Mouse (Mus musculus) kidney, embryonic 16.5 days (tissue): ENCODE results near the gene Fgfr2. TPM values are rescaled to one million over a fixed set of nuclear protein-coding genes. Genes with fewer than 3 reads are reported as not detected.
"Not testable (repeated sequence)": the region's sequence is repeated elsewhere in the genome, so short reads cannot be mapped to it uniquely, and the experiment has no call there.

Experiments
- ATAC-seq: fragments of 200-750 bp; cut with Nextera tagmentation; 2 replicates; pipeline ENCODE4 v1.8.0; 2017; ENCODE audit warnings: moderate TSS enrichment; ENCODE audit not compliant: low FRiP score, low TSS enrichment
- H3K27ac ChIP-seq: fragments of 300-500 bp; sonication (generic); 2 replicates; pipeline ENCODE4 v1.5.1; 2014; ENCODE audit warnings: low read length
- H3K27me3 ChIP-seq: fragments of 300-500 bp; sonication (generic); 2 replicates; pipeline ENCODE4 v1.6.1; 2014; ENCODE audit warnings: low read length, control low read depth, mixed read lengths; ENCODE audit not compliant: insufficient read depth
- H3K36me3 ChIP-seq: fragments of 300-500 bp; sonication (generic); 2 replicates; pipeline ENCODE4 v1.6.1; 2014; ENCODE audit warnings: low read length, control low read depth, mixed read lengths; ENCODE audit not compliant: insufficient read depth
- H3K4me1 ChIP-seq: fragments of 300-500 bp; sonication (generic); 2 replicates; pipeline ENCODE4 v1.6.1; 2014; ENCODE audit warnings: low read length, control low read depth, mixed read lengths; ENCODE audit not compliant: insufficient read depth
- H3K4me2 ChIP-seq: fragments of 300-500 bp; sonication (generic); replicated peaks from 2 replicates; pipeline ENCODE4 v1.6.1; 2014; ENCODE audit warnings: low read depth, low read length
- H3K4me3 ChIP-seq: fragments of 300-500 bp; sonication (generic); 2 replicates; pipeline ENCODE4 v1.5.1; 2014; ENCODE audit warnings: mild to moderate bottlenecking, low read length
- H3K9ac ChIP-seq: fragments of 300-500 bp; sonication (generic); replicated peaks from 2 replicates; pipeline ENCODE4 v1.6.1; 2014; ENCODE audit warnings: low read length
- H3K9me3 ChIP-seq: fragments of 300-500 bp; sonication (generic); 2 replicates; pipeline ENCODE4 v1.6.1; 2016; ENCODE audit warnings: low read length, control low read depth
- WGBS: fragments of 180-500 bp; shearing (Covaris S2); extraction: QIAGEN DNeasy Blood & Tissue Kit; methylation state at CpG from one replicate; pipeline ENCODE4 v1.1.7; 2014; 5-methylcytosine and 5-hydroxymethylcytosine counted together
- polyA plus RNA-seq: library from polyadenylated mRNA; unstranded; fragments of >200 nt; fragmentation: Nextera tagmentation; extraction: Ambion mirVana; gene quantifications from 2 replicates; pipeline ENCODE4 v1.2.1, GENCODE M21; 2015

Gene Fgfr2
- polyA plus RNA-seq, 1 experiment from 2014 or later: 118 TPM

- H3K4me2 ChIP-seq: no peak overlapping the region
- H3K27me3 ChIP-seq: no peaks in the 10 kb centered on the region
- H3K4me1 ChIP-seq: no peaks in the 10 kb centered on the region
- H3K27ac ChIP-seq: no peak overlapping the region
- H3K36me3 ChIP-seq: no peaks in the 10 kb centered on the region
- WGBS: 74% methylated on average over 6 of the region's 6 CpGs
- peaks cover 4% of the 10 kb centered on the region; the same call in 1 of the 2 replicates for H3K9me3 ChIP-seq
- no peak overlapping the region for H3K9ac ChIP-seq
- no peak for ATAC-seq
- H3K4me3 ChIP-seq: no peak overlapping the region
These were observed 673.0 kb downstream of the Fgfr2 start for GRCm38 (mm10) chr7:132449891-132450735.

DNA sequence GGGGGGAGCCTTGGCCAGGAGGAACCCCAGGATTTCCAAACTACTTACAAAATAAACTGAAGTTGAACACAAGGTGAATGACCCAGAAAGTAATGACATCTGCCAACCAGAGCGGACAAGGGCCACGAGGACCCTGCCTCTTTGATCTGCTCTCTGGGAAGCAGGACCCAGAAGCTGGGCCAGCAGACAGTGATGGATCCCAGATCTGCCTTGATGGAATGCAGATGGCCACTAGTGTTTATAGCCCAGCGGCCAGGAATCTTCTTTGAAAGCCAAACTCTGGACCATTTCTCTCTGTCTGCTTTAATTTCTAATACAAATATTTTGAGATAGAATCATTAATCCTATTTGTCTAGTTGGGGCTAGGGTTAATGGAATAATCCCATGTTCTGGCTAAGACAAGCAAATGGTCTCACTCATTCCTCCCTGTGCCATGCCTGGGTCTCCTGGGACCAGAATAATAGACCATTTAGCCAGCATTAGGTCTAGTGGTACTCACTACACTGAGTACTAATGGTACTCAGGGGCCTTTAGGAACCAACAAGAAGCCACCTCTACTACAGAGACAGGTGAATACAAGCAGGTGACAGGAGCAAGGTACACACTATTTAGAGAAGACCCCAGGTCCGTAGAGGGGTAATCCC, 674.5 kb downstream of the Fgfr2 start:
- H3K9me3 ChIP-seq: peaks cover 4% of the 10 kb centered on the region; the same call in 1 of the 2 replicates
- WGBS: 65% methylated on average over 4 of the region's 4 CpGs
- no peaks in the 10 kb centered on the region for H3K4me1 ChIP-seq
- no peak overlapping the region for H3K27ac ChIP-seq
- no peak overlapping the region for H3K4me3 ChIP-seq
- H3K4me2 ChIP-seq: no peak overlapping the region
- ATAC-seq: peak; percentile 49; the same call in 1 of the 2 replicates
- H3K27me3 ChIP-seq: no peaks in the 10 kb centered on the region
- H3K9ac ChIP-seq: no peak overlapping the region
- no peaks in the 10 kb centered on the region for H3K36me3 ChIP-seq

- Histone ChIP-seq H3K27me3 (no peaks in the 10 kb centered on the region), H3K4me1 (no peaks in the 10 kb centered on the region), H3K9me3 (peaks cover 4% of the 10 kb centered on the region; the same call in 1 of the 2 replicates), H3K27ac (no peak overlapping the region), H3K9ac (no peak overlapping the region), H3K4me2 (no peak overlapping the region), H3K36me3 (no peaks in the 10 kb centered on the region), H3K4me3 (no peak overlapping the region)
- no peak for ATAC-seq
- WGBS: 80% methylated on average over 5 of the region's 5 CpGs
These were observed 675.6 kb downstream of the Fgfr2 start for GRCm38 (mm10) chr7:132447558-132447957.

DNA sequence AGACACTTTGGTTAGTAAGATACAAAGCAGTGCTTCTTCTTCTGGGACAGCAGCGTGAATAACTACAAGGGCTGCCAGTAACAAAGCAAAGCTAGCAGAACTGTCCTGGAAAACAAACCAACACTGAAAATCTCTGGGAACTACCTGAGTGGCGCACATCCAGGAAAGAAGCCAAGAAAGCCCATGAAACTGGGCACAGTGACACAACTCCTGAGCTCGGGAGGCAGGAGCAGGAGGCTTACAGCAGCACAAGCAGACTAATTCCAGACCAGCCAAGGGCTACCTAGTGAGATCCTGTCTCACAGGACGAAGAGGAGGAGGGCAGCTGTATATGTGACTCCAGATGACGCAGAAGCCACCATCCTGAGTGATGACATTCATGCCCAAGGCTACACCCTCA, 676.3 kb downstream of the Fgfr2 start:
- no peak for ATAC-seq
- Histone ChIP-seq H3K36me3 (no peaks in the 10 kb centered on the region), H3K9ac (no peak overlapping the region), H3K9me3 (peaks cover 4% of the 10 kb centered on the region; the same call in 1 of the 2 replicates), H3K27ac (no peak overlapping the region), H3K4me2 (no peak overlapping the region), H3K4me1 (no peaks in the 10 kb centered on the region), H3K27me3 (no peaks in the 10 kb centered on the region), H3K4me3 (no peak overlapping the region)
- WGBS: 76% methylated on average over 5 of the region's 5 CpGs

DNA sequence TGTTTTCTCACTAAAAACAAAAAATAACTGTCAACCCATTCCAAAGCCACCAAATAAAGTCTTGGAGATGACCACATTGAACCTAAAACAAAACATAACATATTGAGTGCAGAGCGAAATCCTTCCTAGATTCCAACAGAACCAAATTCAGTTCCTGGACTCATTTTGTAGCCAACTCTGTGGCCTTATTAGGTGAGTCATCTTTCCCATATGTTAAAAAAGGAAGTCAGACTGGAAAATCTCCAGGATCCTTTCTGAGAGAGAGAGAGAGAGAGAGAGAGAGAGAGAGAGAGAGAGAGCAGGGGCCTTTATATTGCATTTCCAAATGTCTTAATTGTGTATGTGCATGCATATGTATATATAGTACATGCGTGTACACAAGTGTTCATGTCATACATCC, 678.9 kb downstream of the Fgfr2 start:
- Histone ChIP-seq H3K4me2 (no peak overlapping the region), H3K4me3 (no peak overlapping the region), H3K27ac (no peak overlapping the region), H3K9me3 (no peaks in the 10 kb centered on the region), H3K36me3 (no peaks in the 10 kb centered on the region), H3K9ac (no peak overlapping the region), H3K4me1 (no peaks in the 10 kb centered on the region), H3K27me3 (no peaks in the 10 kb centered on the region)
- WGBS: 89% methylated on average over 2 of the region's 2 CpGs
- ATAC-seq: no peak

GRCm38 (mm10) chr7:132443769-132444168, 679.4 kb downstream of the Fgfr2 start:
- Histone ChIP-seq H3K4me1 (no peaks in the 10 kb centered on the region), H3K4me2 (no peak overlapping the region), H3K9me3 (no peaks in the 10 kb centered on the region), H3K9ac (no peak overlapping the region), H3K27me3 (no peaks in the 10 kb centered on the region), H3K36me3 (no peaks in the 10 kb centered on the region), H3K4me3 (no peak overlapping the region), H3K27ac (no peak overlapping the region)
- no peak for ATAC-seq
- 65% methylated on average over 2 of the region's 2 CpGs for WGBS

DNA sequence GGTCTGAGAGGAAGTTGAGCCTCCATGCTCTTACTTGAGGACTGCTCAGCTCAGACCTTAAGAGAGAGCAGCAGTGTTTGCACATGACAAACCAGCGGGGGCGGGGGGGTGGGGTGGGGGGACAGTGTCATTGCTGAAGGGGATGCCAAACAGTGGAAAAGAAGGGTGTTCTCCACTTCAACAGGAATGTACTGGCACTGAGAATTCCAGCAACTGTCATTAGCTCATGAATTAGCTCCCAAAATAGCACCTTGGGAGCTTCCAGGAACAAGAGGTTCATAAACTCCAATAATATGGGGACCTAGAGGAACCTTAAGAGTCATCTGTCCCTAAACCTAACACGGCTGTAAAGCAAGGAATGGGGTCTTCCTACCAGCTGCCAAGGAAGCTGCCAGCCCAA, 680.0 kb downstream of the Fgfr2 start:
- Histone ChIP-seq H3K9ac (no peak overlapping the region), H3K36me3 (no peaks in the 10 kb centered on the region), H3K9me3 (no peaks in the 10 kb centered on the region), H3K27ac (no peak overlapping the region), H3K4me1 (peaks cover 4% of the 10 kb centered on the region), H3K27me3 (no peaks in the 10 kb centered on the region), H3K4me2 (no peak overlapping the region), H3K4me3 (no peak overlapping the region)
- WGBS: 89% methylated on average over 3 of the region's 3 CpGs
- no peak for ATAC-seq

DNA sequence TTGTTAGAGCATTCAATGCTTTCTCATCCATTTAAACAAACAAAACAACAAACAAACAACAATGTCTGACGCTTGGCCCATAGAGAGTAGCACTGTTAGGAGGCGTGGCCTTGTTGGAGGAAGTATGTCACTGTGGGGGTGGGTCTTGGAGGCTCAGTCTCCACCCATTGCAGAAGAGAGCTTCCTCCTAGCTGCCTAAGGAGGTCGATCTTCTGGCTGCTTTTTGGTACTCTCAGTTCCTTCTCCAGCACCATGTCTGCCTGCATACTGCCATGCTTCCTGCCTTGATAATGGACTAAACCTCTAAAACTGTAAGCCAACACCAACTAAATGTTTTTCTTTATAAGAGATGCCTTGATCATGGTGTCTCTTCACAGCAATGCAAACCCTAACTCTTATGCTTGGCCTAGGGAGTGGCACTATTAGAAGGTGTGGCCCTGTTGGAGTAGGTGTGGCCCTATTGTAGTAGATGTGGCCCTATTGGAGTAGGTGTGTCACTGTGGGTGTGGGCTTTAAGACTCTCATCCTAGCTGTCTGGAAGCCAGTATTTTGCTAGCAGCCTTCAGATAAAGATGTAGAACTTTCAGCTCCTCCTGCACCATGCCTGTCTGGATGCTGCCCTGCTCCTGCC, 680.9 kb downstream of the Fgfr2 start:
- not testable (repeated sequence) for ATAC-seq, H3K4me1 ChIP-seq, H3K4me2 ChIP-seq, H3K4me3 ChIP-seq, H3K9ac ChIP-seq, H3K36me3 ChIP-seq, H3K9me3 ChIP-seq, H3K27ac ChIP-seq, H3K27me3 ChIP-seq
- 94% methylated on average over 3 of the region's 3 CpGs for WGBS

- Histone ChIP-seq H3K4me2 (no peak overlapping the region), H3K9me3 (no peaks in the 10 kb centered on the region), H3K27me3 (no peaks in the 10 kb centered on the region), H3K27ac (no peak overlapping the region), H3K36me3 (no peaks in the 10 kb centered on the region), H3K4me1 (peaks cover 7% of the 10 kb centered on the region), H3K9ac (no peak overlapping the region), H3K4me3 (no peak overlapping the region)
- WGBS: 72% methylated on average over 6 of the region's 6 CpGs
- ATAC-seq: no peak
These were observed 683.2 kb downstream of the Fgfr2 start for GRCm38 (mm10) chr7:132439916-132440315.
